Mouse (Mus musculus) gonadal fat pad, adult 2 months (tissue): Measurements from ENCODE around the gene Nudt22. TPM values are rescaled to one million over a fixed set of nuclear protein-coding genes. Genes with fewer than 3 reads are reported as not detected.

Source experiments
- DNase-seq: peaks from one replicate; pipeline ENCODE4 v3.0.0-alpha.2; 2012; ENCODE audit warnings: low read depth
- polyA plus RNA-seq: library from polyadenylated mRNA; depleted of rRNA; stranded (reverse); fragments of >200 nt; gene quantifications from 2 replicates; pipeline ENCODE4 v1.2.3, GENCODE M21; 2012

Gene Nudt22
- polyA plus RNA-seq, 1 experiment = 46.9 TPM

GRCm38 (mm10) chr19:6977759-6978638 is 17.9 kb downstream of the Nudt22 start:
- no peak for DNase-seq

GRCm38 (mm10) chr19:6975537-6976521 is 20.1 kb downstream of the Nudt22 start, which contains the start of gene Plcb3:
Plcb3 (minus strand) TSS chr19:6976470.
- DNase-seq = no peak

- no peak for DNase-seq
Observed at GRCm38 (mm10) chr19:6974211-6975205, 21.4 kb downstream of the Nudt22 start, which contains the start of gene Ppp1r14b. Ppp1r14b (plus strand) TSS chr19:6974968.

GRCm38 (mm10) chr19:6973581-6974190 is 22.2 kb downstream of the Nudt22 start:
- DNase-seq = no peak

GRCm38 (mm10) chr19:6972247-6972917 is 23.5 kb downstream of the Nudt22 start:
- no peak for DNase-seq

GRCm38 (mm10) chr19:6971644-6972043 is 24.3 kb downstream of the Nudt22 start:
- no peak for DNase-seq

GRCm38 (mm10) chr19:6970460-6971085 is 25.3 kb downstream of the Nudt22 start:
- DNase-seq = no peak

GRCm38 (mm10) chr19:6969665-6970381 is 26.1 kb downstream of the Nudt22 start:
- DNase-seq = no peak

GRCm38 (mm10) chr19:6969291-6969664 is 26.6 kb downstream of the Nudt22 start:
- DNase-seq = no peak

GRCm38 (mm10) chr19:6968491-6969271 is 27.2 kb downstream of the Nudt22 start:
- no peak for DNase-seq

GRCm38 (mm10) chr19:6956461-6956860 is 39.5 kb downstream of the Nudt22 start:
- no peak for DNase-seq

GRCm38 (mm10) chr19:6955424-6955823 is 40.5 kb downstream of the Nudt22 start:
- no peak for DNase-seq

- DNase-seq = no peak
Observed at GRCm38 (mm10) chr19:6954046-6954445, 41.9 kb downstream of the Nudt22 start.

- DNase-seq = no peak
Observed at GRCm38 (mm10) chr19:6952712-6953037, 43.2 kb downstream of the Nudt22 start.

- no peak for DNase-seq
Observed at GRCm38 (mm10) chr19:6951994-6952711, 43.8 kb downstream of the Nudt22 start.

GRCm38 (mm10) chr19:6951381-6951968 is 44.4 kb downstream of the Nudt22 start:
- no peak for DNase-seq

GRCm38 (mm10) chr19:6950613-6951153 is 45.2 kb downstream of the Nudt22 start:
- no peak for DNase-seq
